Mouse (Mus musculus): ENCODE results near the gene Kifc1. TPM values are rescaled to one million over a fixed set of nuclear protein-coding genes. Genes with fewer than 3 reads are reported as not detected.

Kifc1 gene
- total RNA-seq (2014; fragmentation: Nextera tagmentation) (14.7 and 31.9 TPM in 2 replicates), total RNA-seq (2017) (15.6 and 17.0 TPM in 2 replicates)

GRCm38 (mm10) chr17:33890533-33891059 lies at the start of gene Kifc1:
Kifc1 (minus strand) TSS chr17:33890661.
- peak; percentile 98 for ATAC-seq (replicated peaks; ENCODE audit: low FRiP score, low TSS enrichment, poor library complexity, severe bottlenecking)

GRCm38 (mm10) chr17:33938783-33939182 lies 48.3 kb upstream of the Kifc1 start:
- no peak for ATAC-seq (replicated peaks; ENCODE audit: low FRiP score, low TSS enrichment, poor library complexity, severe bottlenecking)

- ATAC-seq (replicated peaks; ENCODE audit: low FRiP score, low TSS enrichment, poor library complexity, severe bottlenecking), result no peak
Observed at GRCm38 (mm10) chr17:33936993-33937392, 46.5 kb upstream of the Kifc1 start.

- no peak for ATAC-seq (replicated peaks; ENCODE audit: low FRiP score, low TSS enrichment, poor library complexity, severe bottlenecking)
Observed at GRCm38 (mm10) chr17:33935422-33936055, 45.1 kb upstream of the Kifc1 start.

GRCm38 (mm10) chr17:33932970-33933369 lies 42.5 kb upstream of the Kifc1 start:
- ATAC-seq (replicated peaks; ENCODE audit: low FRiP score, low TSS enrichment, poor library complexity, severe bottlenecking), result no peak

- no peak for ATAC-seq (replicated peaks; ENCODE audit: low FRiP score, low TSS enrichment, poor library complexity, severe bottlenecking)
Observed at GRCm38 (mm10) chr17:33932448-33932847, 42.0 kb upstream of the Kifc1 start.

- no peak for ATAC-seq (replicated peaks; ENCODE audit: low FRiP score, low TSS enrichment, poor library complexity, severe bottlenecking)
Observed at GRCm38 (mm10) chr17:33931947-33932346, 41.5 kb upstream of the Kifc1 start.

GRCm38 (mm10) chr17:33931159-33931866 lies 40.9 kb upstream of the Kifc1 start:
- no peak for ATAC-seq (replicated peaks; ENCODE audit: low FRiP score, low TSS enrichment, poor library complexity, severe bottlenecking)

- peak; percentile 31; the same call in 1 of the 2 replicates for ATAC-seq (replicated peaks; ENCODE audit: low FRiP score, low TSS enrichment, poor library complexity, severe bottlenecking)
Observed at GRCm38 (mm10) chr17:33930280-33931158, 40.1 kb upstream of the Kifc1 start.

- peak; percentile 66 for ATAC-seq (replicated peaks; ENCODE audit: low FRiP score, low TSS enrichment, poor library complexity, severe bottlenecking)
Observed at GRCm38 (mm10) chr17:33929371-33930279, 39.2 kb upstream of the Kifc1 start, which contains the start of gene Rgl2. Rgl2 (plus strand) TSS chr17:33929543.

- no peak for ATAC-seq (replicated peaks; ENCODE audit: low FRiP score, low TSS enrichment, poor library complexity, severe bottlenecking)
Observed at GRCm38 (mm10) chr17:33928251-33928947, 37.9 kb upstream of the Kifc1 start.

- no peak for ATAC-seq (replicated peaks; ENCODE audit: low FRiP score, low TSS enrichment, poor library complexity, severe bottlenecking)
Observed at GRCm38 (mm10) chr17:33926207-33926932, 35.9 kb upstream of the Kifc1 start.

GRCm38 (mm10) chr17:33925406-33926116 lies 35.1 kb upstream of the Kifc1 start:
- no peak for ATAC-seq (replicated peaks; ENCODE audit: low FRiP score, low TSS enrichment, poor library complexity, severe bottlenecking)

- peak; percentile 43 for ATAC-seq (replicated peaks; ENCODE audit: low FRiP score, low TSS enrichment, poor library complexity, severe bottlenecking)
Observed at GRCm38 (mm10) chr17:33924577-33925283, 34.3 kb upstream of the Kifc1 start.

GRCm38 (mm10) chr17:33921361-33921760 lies 30.9 kb upstream of the Kifc1 start:
- ATAC-seq (replicated peaks; ENCODE audit: low FRiP score, low TSS enrichment, poor library complexity, severe bottlenecking), result no peak

All from megakaryocyte-erythroid progenitor cell, adult 5-6 weeks (primary cell).